Comparison of ENCODE assay signal across 8 mouse cellular contexts in the genomic region with DNA sequence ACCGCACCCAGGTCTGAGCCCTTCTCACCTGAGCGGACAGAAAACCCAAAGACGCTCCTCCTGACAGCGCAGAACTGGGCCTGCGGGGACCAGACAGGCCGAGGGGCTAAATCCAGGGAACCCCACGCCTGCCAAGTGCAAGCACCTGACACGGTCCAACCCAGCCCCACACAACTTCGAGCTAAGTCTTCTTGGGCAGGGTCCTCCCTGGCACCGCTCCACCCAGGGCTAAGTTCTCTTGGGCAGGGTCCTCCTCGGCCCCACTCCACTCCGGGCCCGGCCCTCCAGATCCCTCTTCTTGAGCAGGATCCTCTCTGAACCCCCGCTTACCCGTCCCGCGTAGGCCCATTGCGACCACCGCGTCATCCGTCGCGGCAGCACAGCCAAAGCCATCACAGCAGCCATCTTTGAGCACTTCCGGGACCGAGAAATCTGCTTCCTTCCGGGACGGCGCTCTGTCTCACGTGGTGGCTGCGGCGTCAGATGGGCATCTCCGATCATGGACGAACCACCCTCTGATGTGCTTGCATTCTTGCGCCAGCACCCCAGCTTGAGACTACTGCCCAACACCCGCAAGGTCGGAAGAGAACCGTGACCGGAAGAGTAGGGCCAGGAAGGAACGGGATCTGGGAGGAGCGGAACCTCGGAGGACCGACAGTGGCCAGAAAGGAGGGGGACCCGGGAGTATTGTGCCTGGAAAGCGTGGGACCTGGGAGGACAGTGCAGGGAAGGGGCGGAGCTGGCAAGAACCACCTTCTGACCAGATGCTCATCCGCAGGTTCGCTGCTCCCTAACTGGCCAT. TPM values are rescaled to one million over a fixed set of nuclear protein-coding genes. Genes with fewer than 3 reads are reported as not detected.
A peak's percentile ranks its signal among the peaks of the same experiment; 100 is the strongest.
DNase-seq lines count a peak whose midpoint lies in the region; ATAC-seq and TF ChIP-seq lines count a peak whose summit lies in the region.

A gene (plus strand): TSS at position 441 of the 802 bp plus-strand sequence.
A gene (minus strand): TSS at position 604 of the 802 bp plus-strand sequence.

- no peaks in the 10 kb centered on the region for H3K9me3 ChIP-seq in hindbrain, embryonic 14.5 days (ENCODE audit: control insufficient read depth, low read length)

- ATAC-seq in Patski = peak; percentile 55
- ATAC-seq in hindbrain, embryonic 14.5 days (ENCODE audit: low FRiP score) = peak; percentile 85

- WGBS in hindbrain, embryonic 14.5 days = 1% methylated on average over 47 of the region's 47 CpGs

- peaks cover 31% of the 10 kb centered on the region for H3K4me1 ChIP-seq in hindbrain, embryonic 14.5 days (replicated peaks; ENCODE audit: control insufficient read depth, insufficient read depth, low read length)

- no peak for DNase-seq in Patski (ENCODE audit: low read depth, low spot score)
- DNase-seq in cerebellum, postnatal 36 days = peak; percentile 81 to 83
- DNase-seq in frontal cortex, postnatal 36 days (ENCODE audit: low spot score in 2 of 2) = peak; percentile 86 to 91
- DNase-seq in hindbrain, embryonic 14.5 days (ENCODE audit: low spot score) = peak; percentile 82
- peak; percentile 85 to 86 for DNase-seq in layer of hippocampus, postnatal 36 days
- DNase-seq in lung, postnatal 25 days (ENCODE audit: low spot score) = peak; percentile 83
- peak; percentile 64 for DNase-seq in retina, adult 2 months (ENCODE audit: low read depth, low spot score)
- peak; percentile 69 for DNase-seq in thymus, postnatal 25 days

- H3K4me3 ChIP-seq in hindbrain, embryonic 14.5 days (replicated peaks; ENCODE audit: low read length) = peak within 1 kb of the TSS; percentile 58

- peak within 1 kb of the TSS; percentile 63 for H3K9ac ChIP-seq in hindbrain, embryonic 14.5 days

- in situ Hi-C loops in Patski (cut with MboI; ENCODE audit: low pct_unique_long_range_greater_than_20kb) = loop anchor here (25.0 kb wide), 1 partner anchor 479 kb away; a partner anchor contains a TSS

- CTCF ChIA-PET in Patski (lab: Charles Lee) = interaction anchor here (1.4 to 2.5 kb wide), 2 partner anchors 13 to 14 kb away, joined by 3 to 10 read pairs; a partner anchor contains a TSS

- H3K27ac ChIP-seq in hindbrain, embryonic 14.5 days = peak within 1 kb of the TSS; percentile 58

- peak within 1 kb of the TSS; percentile 88 for H3K4me2 ChIP-seq in hindbrain, embryonic 14.5 days (replicated peaks)

- H3K27me3 ChIP-seq in Patski = no peaks in the 10 kb centered on the region
- H3K27me3 ChIP-seq in hindbrain, embryonic 14.5 days (ENCODE audit: control insufficient read depth, insufficient read depth, low read length) = no peaks in the 10 kb centered on the region

- H3K36me3 ChIP-seq in hindbrain, embryonic 14.5 days (replicated peaks; ENCODE audit: control insufficient read depth, insufficient read depth) = peaks cover 69% of the 10 kb centered on the region

- no peak for TF ChIP-seq CTCF in Patski (IDR thresholded peaks at IDR 0.05)

- POLR2A ChIA-PET in Patski (lab: Charles Lee) = interaction anchor here (1.1 to 3.3 kb wide), 2 partner anchors 10 to 16 kb away, joined by 4 to 17 read pairs; no protein-coding TSS in a partner anchor

RNA-seq across cellular contexts. Expression of the first gene that starts in this region (rescaled TPM):
- polyA plus RNA-seq in Patski (2021) = 52.0 TPM
- polyA plus RNA-seq in hindbrain, embryonic 14.5 days (2014; fragmentation: Nextera tagmentation; extraction: Ambion mirVana) = 44.1 and 45.2 TPM in 2 replicates
- 10 to 100 TPM; 34.4 to 34.5 TPM for total RNA-seq in layer of hippocampus, postnatal 36 days (2021)

RNA-seq across cellular contexts. Expression of the second gene that starts in this region (rescaled TPM):
- polyA plus RNA-seq in Patski (2021) = 72.2 TPM
- 80.3 and 86.9 TPM in 2 replicates for polyA plus RNA-seq in hindbrain, embryonic 14.5 days (2014; fragmentation: Nextera tagmentation; extraction: Ambion mirVana)
- 10 to 100 TPM; 93.3 to 97.0 TPM for total RNA-seq in layer of hippocampus, postnatal 36 days (2021)
